Mouse (Mus musculus): ENCODE measurements around the gene Gm12888. TPM values are rescaled to one million over a fixed set of nuclear protein-coding genes. Genes with fewer than 3 reads are reported as not detected.
"Not testable (repeated sequence)": the region's sequence is repeated elsewhere in the genome, so short reads cannot be mapped to it uniquely, and the experiment has no call there.

The Gm12888 gene
- not detected for total RNA-seq (2022)

GRCm38 (mm10) chr4:121324817-121325216 is at the start of gene Gm12888:
Gm12888 (minus strand) TSS chr4:121324917.
- DNase-seq (ENCODE audit: low spot score in 2 of 2), result not testable (repeated sequence)

Other genes with a start within 250 kb of the Gm12888 start
- 10 to 100 TPM; 23.0 to 26.1 (median 24.9) TPM for gene Zmpste24, start 226.7 kb downstream of the Gm12888 start, total RNA-seq (2022)
- gene Tmco2, start 215.7 kb downstream of the Gm12888 start, total RNA-seq (2022), result under 1 TPM in 2 of 4 experiments, not detected in 2; 0.58 to 0.66 TPM
- 10 to 100 TPM; 24.7 to 27.1 (median 25.8) TPM for gene Rlf, start 109.8 kb downstream of the Gm12888 start, total RNA-seq (2022)
- gene Gm12886, start 98.2 kb upstream of the Gm12888 start, total RNA-seq (2022), result not detected

Measured in left cerebral cortex, adult 8-10 months (tissue).